Mouse (Mus musculus): ENCODE measurements around the gene E2f4. TPM values are rescaled to one million over a fixed set of nuclear protein-coding genes. Genes with fewer than 3 reads are reported as not detected.
A peak's percentile ranks its signal among the peaks of the same experiment; 100 is the strongest.
"Not testable (repeated sequence)": the region's sequence is repeated elsewhere in the genome, so short reads cannot be mapped to it uniquely, and the experiment has no call there.

E2f4 gene
- total RNA-seq, 2 experiments from 2014 or later = 31.2 to 31.7 TPM

- not testable (repeated sequence) for DNase-seq (ENCODE audit: low spot score)
Measured at GRCm38 (mm10) chr8:105291364-105291763, 6.1 kb upstream of the E2f4 start.

- not testable (repeated sequence) for DNase-seq (ENCODE audit: low spot score)
Measured at GRCm38 (mm10) chr8:105291802-105292201, 5.7 kb upstream of the E2f4 start.

DNA sequence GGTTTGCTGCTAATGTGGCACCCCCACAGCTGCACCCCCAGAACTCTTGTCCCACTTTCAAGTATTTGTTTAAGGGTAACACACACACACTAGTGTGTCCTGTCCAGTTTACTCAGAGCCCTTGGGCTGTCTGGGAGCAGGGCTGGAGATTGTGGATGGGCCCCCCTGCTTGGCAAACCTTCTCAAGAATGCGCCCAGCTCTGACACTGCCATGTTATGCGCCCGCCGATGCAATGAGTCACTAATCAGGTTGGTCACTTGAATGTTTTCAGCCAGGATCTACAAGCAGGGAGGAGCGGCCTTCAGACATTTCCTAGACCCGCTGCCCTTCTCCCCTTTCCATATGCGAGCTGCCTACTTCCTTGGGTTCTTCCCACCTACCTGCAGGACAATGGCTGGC, 5.0 kb upstream of the E2f4 start:
- no peak for DNase-seq (ENCODE audit: low spot score)

- no peak for DNase-seq (ENCODE audit: low spot score)
Measured at GRCm38 (mm10) chr8:105293405-105293804, 4.1 kb upstream of the E2f4 start.

GRCm38 (mm10) chr8:105294776-105295175, 2.7 kb upstream of the E2f4 start:
- no peak for DNase-seq (ENCODE audit: low spot score)

DNA sequence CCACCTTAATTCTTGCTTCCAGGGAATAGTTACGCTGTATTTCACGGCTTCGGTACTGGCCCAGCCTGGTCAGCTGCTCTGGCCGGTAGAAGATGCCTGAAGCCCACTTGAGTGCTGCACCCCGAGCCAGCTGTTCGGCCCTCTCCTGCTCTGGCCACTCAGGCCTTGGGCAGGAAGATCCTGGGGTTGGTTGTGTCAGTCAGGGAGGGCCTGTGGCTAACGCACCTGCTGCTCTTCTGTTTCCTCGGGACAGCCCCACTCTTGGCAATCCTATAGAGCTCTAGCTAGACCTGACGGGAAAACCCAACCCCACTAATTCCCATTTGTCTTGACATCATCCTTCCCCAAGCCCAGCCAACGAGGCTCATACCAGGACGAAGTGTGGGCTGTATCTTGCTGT, 2.2 kb upstream of the E2f4 start:
- DNase-seq (ENCODE audit: low spot score) = no peak

- no peak for DNase-seq (ENCODE audit: low spot score)
Measured at GRCm38 (mm10) chr8:105295895-105296573, 1.4 kb upstream of the E2f4 start, which contains the start of gene Exoc3l. Gene Exoc3l (minus strand): TSS chr8:105296101.

- no peak for DNase-seq (ENCODE audit: low spot score)
Measured at GRCm38 (mm10) chr8:105298351-105299252, 1.1 kb downstream of the E2f4 start.

DNA sequence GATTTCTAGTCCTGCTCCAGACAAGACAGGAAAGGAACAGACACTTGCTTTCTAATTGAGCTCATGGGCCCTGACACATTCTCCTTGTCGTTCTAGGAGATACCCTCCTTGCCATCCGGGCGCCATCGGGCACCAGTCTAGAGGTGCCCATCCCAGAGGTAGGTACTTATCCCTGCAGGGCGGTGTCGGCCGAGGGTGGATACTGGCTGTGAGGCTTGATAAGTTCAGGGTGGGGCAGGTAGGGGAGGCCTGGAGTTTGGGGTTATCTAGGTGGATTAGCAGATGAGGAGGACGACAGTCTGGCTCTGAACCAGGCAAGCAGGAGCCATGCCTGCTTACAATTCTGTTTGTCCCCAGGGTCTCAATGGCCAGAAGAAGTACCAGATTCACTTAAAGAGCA, 2.5 kb downstream of the E2f4 start:
- no peak for DNase-seq (ENCODE audit: low spot score)

DNA sequence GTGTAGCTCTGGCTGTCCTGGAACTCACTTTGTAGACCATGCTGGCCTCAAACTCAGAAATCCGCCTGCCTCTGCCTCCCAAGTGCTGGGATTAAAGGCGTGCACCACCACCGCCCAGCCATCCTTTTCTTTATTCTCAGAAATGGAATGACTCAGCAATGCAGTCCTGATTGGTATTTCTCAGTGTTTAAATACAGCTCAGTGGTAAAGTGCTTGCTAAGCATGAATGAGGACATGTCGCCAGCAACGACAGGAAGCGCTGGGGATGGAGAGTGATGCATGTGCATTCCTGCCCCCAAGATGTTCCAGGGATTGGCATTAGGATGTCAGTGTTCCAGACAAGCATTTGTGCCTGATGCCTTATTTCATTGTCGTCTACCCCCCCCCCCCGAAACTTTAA, 5.9 kb downstream of the E2f4 start:
- no peak for DNase-seq (ENCODE audit: low spot score)

- DNase-seq (ENCODE audit: low spot score) = no peak
Measured at GRCm38 (mm10) chr8:105303874-105304273, 6.4 kb downstream of the E2f4 start.

GRCm38 (mm10) chr8:105304325-105305210, 7.1 kb downstream of the E2f4 start:
- DNase-seq (ENCODE audit: low spot score) = no peak

DNA sequence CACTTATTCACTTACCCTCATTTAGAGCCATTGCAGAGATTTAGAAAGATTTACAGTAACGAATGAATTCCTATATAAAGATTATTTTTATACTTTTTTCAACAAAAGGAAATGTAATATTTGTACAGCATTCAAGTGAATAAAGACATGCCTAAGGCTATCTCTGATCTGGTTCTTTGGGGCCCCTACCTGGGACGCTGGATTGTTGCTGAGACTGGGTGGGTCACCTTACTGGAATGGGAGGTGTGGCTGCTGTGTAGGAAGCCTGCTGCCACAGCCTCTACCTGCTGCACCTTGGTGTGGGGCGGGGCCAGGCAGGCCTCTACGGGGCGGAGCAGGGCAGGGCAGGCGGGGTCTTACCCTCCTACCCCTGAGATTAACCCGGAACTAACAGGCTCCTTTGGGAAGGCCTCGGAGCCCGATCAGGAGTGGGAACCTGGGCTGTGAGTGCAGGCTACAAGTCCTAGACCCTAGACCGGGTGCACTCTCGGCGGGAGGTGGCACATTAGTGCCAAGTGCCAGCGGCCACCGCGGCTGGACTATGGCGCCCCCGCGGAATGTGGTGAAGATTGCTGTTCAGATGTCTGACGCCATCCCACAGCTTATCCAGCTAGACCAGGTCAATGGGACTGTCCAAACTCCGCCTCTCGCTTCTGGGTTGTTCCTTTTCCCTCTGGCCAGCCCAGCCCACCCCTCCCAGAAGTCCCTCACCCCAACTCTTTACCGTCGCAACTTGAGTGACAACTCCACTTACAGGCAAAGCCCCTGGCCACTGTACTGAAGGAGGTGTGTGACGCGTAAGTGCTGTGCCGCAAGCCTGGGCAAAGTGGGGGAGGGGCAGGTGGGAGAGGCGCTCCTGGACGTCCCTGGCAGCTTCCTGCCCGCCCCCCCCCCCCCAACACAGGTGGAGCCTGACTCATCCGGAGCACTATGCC, 8.0 kb downstream of the E2f4 start, which contains the start of gene Elmo3:
Elmo3 (plus strand) TSS at position 391 of the 935 bp plus-strand sequence.
- DNase-seq (ENCODE audit: low spot score) = peak; percentile 33

GRCm38 (mm10) chr8:105306146-105306691, 8.8 kb downstream of the E2f4 start:
- no peak for DNase-seq (ENCODE audit: low spot score)

DNA sequence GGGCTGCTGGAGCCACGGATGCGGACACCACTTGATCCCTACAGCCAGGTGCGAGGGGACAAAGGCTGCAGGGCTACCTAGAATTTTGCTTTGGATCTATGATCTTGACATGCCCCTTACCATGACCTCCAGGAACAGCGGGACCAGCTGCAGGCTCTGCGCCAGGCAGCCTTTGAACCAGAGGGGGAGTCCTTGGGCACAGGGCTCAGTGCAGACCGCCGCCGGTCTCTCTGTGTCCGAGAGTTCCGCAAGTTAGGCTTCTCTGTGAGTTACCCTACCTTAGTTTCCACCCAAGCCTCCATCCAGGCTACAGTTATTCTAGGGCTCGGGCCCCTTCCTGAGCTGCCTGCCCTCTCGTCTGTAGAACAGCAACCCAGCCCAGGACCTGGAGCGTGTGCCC, 10.2 kb downstream of the E2f4 start:
- DNase-seq (ENCODE audit: low spot score) = no peak

GRCm38 (mm10) chr8:105308428-105308827, 11.0 kb downstream of the E2f4 start:
- no peak for DNase-seq (ENCODE audit: low spot score)

DNA sequence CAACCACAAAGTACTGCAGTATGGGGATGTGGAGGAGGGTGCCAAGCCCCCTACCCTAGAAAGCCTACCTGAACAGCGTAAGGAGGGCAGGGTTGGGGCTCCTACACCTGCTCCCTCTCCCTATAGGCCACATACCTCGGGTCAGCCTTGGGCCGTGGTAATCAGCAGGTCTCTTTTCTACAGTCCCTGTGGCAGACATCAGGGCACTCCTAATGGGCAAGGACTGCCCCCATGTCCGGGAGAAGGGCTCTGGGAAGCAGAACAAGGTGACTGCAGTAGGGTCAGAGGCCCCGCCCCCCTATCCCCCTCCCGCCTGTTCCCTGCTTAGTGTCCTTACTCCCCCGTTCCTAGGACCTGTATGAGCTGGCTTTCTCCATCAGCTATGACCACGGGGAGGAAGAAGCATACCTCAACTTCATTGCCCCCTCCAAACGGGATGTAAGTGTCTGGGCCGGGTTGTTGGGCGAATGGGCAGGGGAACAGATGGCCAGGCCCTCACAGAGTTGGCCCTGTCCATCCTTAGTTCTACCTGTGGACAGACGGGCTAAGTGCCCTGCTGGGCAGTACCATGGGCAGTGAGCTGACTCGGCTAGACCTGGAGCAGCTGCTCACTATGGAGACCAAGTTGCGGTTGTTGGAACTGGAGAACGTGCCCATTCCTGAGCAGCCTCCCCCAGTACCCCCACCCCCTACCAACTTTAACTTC, 11.8 kb downstream of the E2f4 start:
- DNase-seq (ENCODE audit: low spot score) = no peak

DNA sequence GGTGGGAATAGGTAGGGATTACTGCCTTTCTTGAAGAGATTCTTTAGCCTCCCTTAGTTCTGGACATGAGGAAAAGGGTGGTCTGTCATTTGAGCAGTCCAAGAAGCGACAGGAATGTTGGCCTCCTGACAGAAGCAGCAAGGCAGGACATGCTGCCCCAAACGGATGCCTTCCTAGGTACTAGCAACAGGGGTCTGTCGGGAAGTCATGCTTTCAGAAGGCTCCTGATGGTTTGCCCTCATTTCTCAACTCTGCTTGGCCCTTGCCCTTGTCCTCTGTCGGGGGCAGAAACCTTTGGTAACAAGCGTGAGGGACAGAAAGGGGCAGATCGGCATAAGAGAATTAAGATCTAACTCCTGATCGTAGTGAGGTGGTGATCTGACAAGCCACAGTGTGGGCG, 12.7 kb downstream of the E2f4 start:
- DNase-seq (ENCODE audit: low spot score) = no peak

DNA sequence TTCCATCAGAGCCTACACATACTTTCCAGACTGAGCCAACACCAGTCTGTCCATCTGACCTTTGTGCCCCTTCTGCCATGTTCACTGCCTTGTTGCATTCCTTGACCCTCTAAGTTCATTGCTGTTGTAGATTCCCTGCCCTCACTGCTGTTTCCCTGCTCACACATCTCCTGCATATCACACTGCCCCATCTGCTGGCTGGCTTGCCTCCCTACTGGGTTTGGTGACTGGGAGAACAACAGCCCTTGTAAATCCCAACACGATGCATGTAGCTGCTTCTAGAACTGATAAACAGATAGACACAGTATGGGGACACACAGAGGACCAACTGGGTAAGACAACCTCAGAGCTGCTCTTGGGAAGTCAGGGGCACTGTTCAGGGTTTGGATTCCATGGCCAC, 14.3 kb downstream of the E2f4 start:
- no peak for DNase-seq (ENCODE audit: low spot score)
